Mouse (Mus musculus) kidney, adult 2 months (tissue): ENCODE data around the gene Prox1. TPM values are rescaled to one million over a fixed set of nuclear protein-coding genes. Genes with fewer than 3 reads are reported as not detected.
A peak's percentile ranks its signal among the peaks of the same experiment; 100 is the strongest.

Experiments
- DNase-seq: peaks from one replicate; pipeline ENCODE4 v3.0.0; 2021
- H3K27ac ChIP-seq: fragments of 200-500 bp; 2 replicates; pipeline ENCODE4 v1.5.1; 2012; ENCODE audit warnings: low read depth, low read length, control low read depth, inconsistent platforms; ENCODE audit not compliant: insufficient read depth
- H3K27me3 ChIP-seq: fragments of 200-500 bp; replicated peaks from 2 replicates; pipeline ENCODE4 v1.6.1; 2012; ENCODE audit warnings: mild to moderate bottlenecking, moderate library complexity, low read length, inconsistent platforms; ENCODE audit not compliant: control insufficient read depth, insufficient read depth
- H3K36me3 ChIP-seq: fragments of 200-500 bp; 2 replicates; pipeline ENCODE4 v1.6.1; 2012; ENCODE audit warnings: mild to moderate bottlenecking, moderate library complexity, low read length, inconsistent platforms; ENCODE audit not compliant: control insufficient read depth, insufficient read depth
- H3K4me1 ChIP-seq: fragments of 200-500 bp; 2 replicates; pipeline ENCODE4 v1.6.1; 2011; ENCODE audit warnings: low read length; ENCODE audit not compliant: control insufficient read depth, insufficient read depth
- H3K4me3 ChIP-seq: fragments of 200-500 bp; 2 replicates; pipeline ENCODE4 v1.5.1; 2011; ENCODE audit warnings: mild to moderate bottlenecking, low read depth, low read length, control low read depth; ENCODE audit not compliant: insufficient read depth
- CTCF ChIP-seq: fragments of 200-500 bp; conservative IDR thresholded peaks from 2 replicates; pipeline ENCODE4 v1.5.1; 2011; ENCODE audit warnings: low read depth, mild to moderate bottlenecking, control low read depth, low read length, moderate library complexity, mixed read lengths; ENCODE audit not compliant: insufficient read depth, insufficient read length
- POLR2A ChIP-seq: fragments of 200-500 bp; IDR thresholded peaks from one replicate; pipeline ENCODE4 v1.6.1; 2011; ENCODE audit warnings: low read depth, low read length, control low read depth
- WGBS: fragments of 180-500 bp; shearing (Covaris S2); methylation state at CpG from one replicate; pipeline ENCODE4 v1.1.7; 2018; 5-methylcytosine and 5-hydroxymethylcytosine counted together
- polyA plus RNA-seq: library from polyadenylated mRNA; depleted of rRNA; stranded (reverse); fragments of >200 nt; gene quantifications from 2 replicates; pipeline ENCODE4 v1.2.3, GENCODE M21; 2012

The Prox1 gene
- polyA plus RNA-seq, 1 experiment = 2.7 TPM

DNA sequence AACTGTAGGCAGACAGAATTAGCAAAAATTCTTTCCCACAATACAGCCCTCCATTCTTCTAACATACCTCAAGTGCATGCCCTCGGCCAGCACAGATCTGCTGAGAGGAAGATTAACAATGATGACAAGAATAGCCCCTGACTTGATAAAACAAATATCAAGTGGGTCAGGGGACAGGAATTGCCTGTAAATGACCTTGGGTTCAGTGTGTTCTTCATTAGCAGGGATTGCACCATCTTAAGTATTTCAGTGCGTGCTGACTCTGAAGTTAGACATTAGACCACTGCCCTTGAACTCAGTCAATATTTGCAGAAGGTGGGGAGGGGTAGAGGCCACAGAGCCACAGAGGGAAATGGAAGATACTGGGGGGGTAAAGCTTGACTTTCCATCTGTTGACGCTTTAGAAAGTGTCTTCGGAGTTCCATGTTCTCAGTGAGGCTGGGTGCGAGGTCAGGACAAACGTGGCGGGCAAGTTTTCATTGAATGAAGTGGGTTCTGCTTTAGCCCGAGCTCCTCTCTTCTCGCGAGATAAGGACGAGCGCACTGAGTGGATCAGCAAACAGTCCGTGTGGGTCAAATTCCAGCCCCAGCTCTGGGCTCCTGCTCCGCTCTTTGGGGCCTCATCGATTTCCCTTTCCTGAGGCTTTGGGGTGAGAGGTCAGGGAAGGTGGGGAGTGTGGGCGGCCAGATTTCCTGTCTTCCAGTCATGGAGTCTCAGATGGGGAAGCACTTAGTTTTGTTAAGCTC is 63.7 kb downstream of the Prox1 start:
- DNase-seq = no peak
- H3K36me3 ChIP-seq = no peaks in the 10 kb centered on the region
- 69% methylated on average over 16 of the region's 16 CpGs for WGBS
- no peaks in the 10 kb centered on the region for H3K4me1 ChIP-seq
- H3K4me3 ChIP-seq = no peak overlapping the region
- no peaks in the 10 kb centered on the region for H3K27me3 ChIP-seq
- TF ChIP-seq CTCF = no peak
- no peak for TF ChIP-seq POLR2A
- H3K27ac ChIP-seq = no peak overlapping the region

DNA sequence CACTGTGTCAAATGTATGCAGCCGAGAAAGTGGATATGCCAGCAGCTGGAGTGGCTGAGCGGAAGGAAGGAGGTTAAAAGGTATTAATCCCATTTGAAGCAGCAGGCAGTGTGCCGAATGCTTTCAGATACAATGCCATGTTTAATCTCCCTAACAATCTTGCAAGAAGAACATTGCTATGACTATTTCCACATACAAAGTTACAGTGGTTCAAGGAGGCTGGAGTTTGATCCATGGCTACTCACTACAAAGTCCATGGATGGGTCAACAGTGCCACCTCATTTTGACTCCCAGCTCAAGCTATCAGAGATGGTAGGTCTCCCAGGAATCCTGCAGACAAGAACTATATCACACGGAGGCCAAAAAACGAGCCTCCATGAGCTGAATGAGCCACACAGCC is 64.5 kb downstream of the Prox1 start:
- no peak for DNase-seq
- H3K4me1 ChIP-seq = no peaks in the 10 kb centered on the region
- H3K27ac ChIP-seq = no peak overlapping the region
- no peak overlapping the region for H3K4me3 ChIP-seq
- no peaks in the 10 kb centered on the region for H3K36me3 ChIP-seq
- H3K27me3 ChIP-seq = no peaks in the 10 kb centered on the region
- 81% methylated on average over 5 of the region's 5 CpGs for WGBS
- no peak for TF ChIP-seq CTCF
- no peak for TF ChIP-seq POLR2A

DNA sequence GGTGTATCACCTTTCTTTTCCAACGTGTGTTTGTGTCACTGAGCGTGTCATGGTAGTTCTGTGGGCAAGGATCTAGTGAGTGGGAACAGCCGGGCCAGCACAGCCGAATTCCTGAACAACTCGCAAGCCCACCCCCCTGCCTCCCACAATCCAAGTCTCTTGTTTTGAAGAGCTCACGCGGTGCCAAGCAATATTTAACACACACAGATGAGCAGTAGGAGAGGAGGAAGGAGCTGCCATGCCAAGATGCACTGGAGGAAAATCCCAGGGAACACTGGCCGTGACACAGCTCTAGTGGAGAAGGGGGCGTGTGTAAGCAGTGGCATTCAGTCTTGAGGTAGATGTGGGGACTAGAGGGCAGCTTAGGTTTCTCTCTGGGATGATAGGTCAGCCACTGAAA is 77.2 kb downstream of the Prox1 start:
- Histone ChIP-seq H3K36me3 (no peaks in the 10 kb centered on the region), H3K27me3 (no peaks in the 10 kb centered on the region), H3K27ac (no peak overlapping the region), H3K4me3 (no peak overlapping the region), H3K4me1 (no peaks in the 10 kb centered on the region)
- DNase-seq = no peak
- TF ChIP-seq CTCF (no peak), POLR2A (no peak)
- 68% methylated on average over 9 of the region's 9 CpGs for WGBS

- Histone ChIP-seq H3K4me1 (no peaks in the 10 kb centered on the region), H3K4me3 (no peak overlapping the region), H3K36me3 (no peaks in the 10 kb centered on the region), H3K27me3 (no peaks in the 10 kb centered on the region), H3K27ac (no peak overlapping the region)
- no peak for DNase-seq
- TF ChIP-seq CTCF = no peak
- TF ChIP-seq POLR2A = no peak
- WGBS = 94% methylated on average over 7 of the region's 7 CpGs
These were observed 78.4 kb downstream of the Prox1 start for GRCm38 (mm10) chr1:190092076-190092475.

- Histone ChIP-seq H3K27ac (no peak overlapping the region), H3K4me1 (no peaks in the 10 kb centered on the region), H3K36me3 (no peaks in the 10 kb centered on the region), H3K4me3 (no peak overlapping the region), H3K27me3 (no peaks in the 10 kb centered on the region)
- no peak for DNase-seq
- TF ChIP-seq CTCF = no peak
- 43% methylated on average over 2 of the region's 2 CpGs for whole genome bisulfite sequencing
These were observed 81.6 kb downstream of the Prox1 start for GRCm38 (mm10) chr1:190088929-190089328.

GRCm38 (mm10) chr1:190085703-190086102 is 84.8 kb downstream of the Prox1 start:
- TF ChIP-seq POLR2A = no peak
- no peak for TF ChIP-seq CTCF
- DNase-seq = peak; percentile 12
- 74% methylated on average over 7 of the region's 7 CpGs for WGBS

DNA sequence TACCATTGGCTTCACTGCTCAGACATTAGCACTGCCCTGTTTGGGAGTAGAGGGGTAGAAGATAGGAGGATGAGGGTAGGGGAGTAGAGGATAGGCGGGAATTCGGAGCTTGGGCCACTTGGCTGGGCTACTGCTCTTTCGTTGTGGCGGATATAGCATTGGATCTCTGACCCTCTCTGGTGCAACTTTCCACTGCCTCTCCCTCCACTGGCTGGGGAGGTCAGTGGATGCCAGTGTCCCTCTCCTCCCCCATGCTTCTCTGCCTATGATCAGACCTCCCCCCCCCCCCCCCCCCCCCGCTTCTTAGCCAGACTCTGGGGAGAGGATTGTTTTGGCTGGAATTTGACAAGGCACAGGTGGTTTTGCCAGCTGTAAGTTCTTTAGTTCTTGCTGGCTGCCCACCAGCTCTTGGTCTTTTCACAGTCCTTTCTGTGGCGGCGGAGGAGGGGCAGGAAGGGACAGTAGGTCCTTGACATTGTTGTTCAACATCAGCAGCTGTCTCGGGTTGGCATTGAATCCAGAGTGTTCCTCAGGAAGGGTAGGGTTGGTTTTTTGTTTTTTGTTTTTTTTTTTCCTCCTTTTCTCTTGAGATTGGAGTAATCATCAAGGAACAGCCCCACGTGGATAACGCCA is 90.8 kb downstream of the Prox1 start:
- TF ChIP-seq POLR2A = no peak
- TF ChIP-seq CTCF = no peak
- 54% methylated on average over 10 of the region's 10 CpGs for WGBS
- H3K4me3 ChIP-seq = no peak overlapping the region
- no peak for DNase-seq
- no peak overlapping the region for H3K27ac ChIP-seq
- H3K4me1 ChIP-seq = no peaks in the 10 kb centered on the region
- no peaks in the 10 kb centered on the region for H3K36me3 ChIP-seq
- H3K27me3 ChIP-seq = no peaks in the 10 kb centered on the region

More at GRCm38 (mm10) chr1:190085703-190086102, 84.8 kb downstream of the Prox1 start:
- Histone ChIP-seq H3K27me3 (no peaks in the 10 kb centered on the region), H3K36me3 (no peaks in the 10 kb centered on the region), H3K27ac (no peak overlapping the region), H3K4me3 (no peak overlapping the region), H3K4me1 (no peaks in the 10 kb centered on the region)
